Mouse (Mus musculus): ENCODE results near the gene Ankrd34b. TPM values are rescaled to one million over a fixed set of nuclear protein-coding genes. Genes with fewer than 3 reads are reported as not detected.

Gene Ankrd34b
- polyA plus RNA-seq, 1 experiment from 2014 or later, result 0.09 TPM

GRCm38 (mm10) chr13:92410486-92410885, 15.2 kb upstream of the Ankrd34b start:
- no peak for ATAC-seq

GRCm38 (mm10) chr13:92419630-92420029, 6.1 kb upstream of the Ankrd34b start:
- H3K27me3 ChIP-seq (replicated peaks; ENCODE audit: control insufficient read depth, insufficient read depth, low read length), result peaks cover 11% of the 10 kb centered on the region; the same call in 1 of the 2 replicates
- H3K4me1 ChIP-seq (replicated peaks; ENCODE audit: control insufficient read depth, insufficient read depth, low read length), result no peaks in the 10 kb centered on the region
- no peak for TF ChIP-seq CTCF (IDR thresholded peaks at IDR 0.05; ENCODE audit: low read depth)
- ATAC-seq, result no peak
- H3K4me2 ChIP-seq (replicated peaks; ENCODE audit: low read depth), result no peak overlapping the region
- H3K27ac ChIP-seq (ENCODE audit: low read depth, low read length), result no peak overlapping the region
- H3K9me3 ChIP-seq (ENCODE audit: control insufficient read depth), result no peaks in the 10 kb centered on the region
- 83% methylated on average over 11 of the region's 11 CpGs for WGBS
- H3K36me3 ChIP-seq (ENCODE audit: control insufficient read depth, insufficient read depth), result no peaks in the 10 kb centered on the region
- no peak overlapping the region for H3K9ac ChIP-seq (ENCODE audit: low read depth, low read length)
- H3K4me3 ChIP-seq (ENCODE audit: low read depth, low read length), result no peak overlapping the region

More at GRCm38 (mm10) chr13:92410486-92410885, 15.2 kb upstream of the Ankrd34b start:
- no peaks in the 10 kb centered on the region for H3K36me3 ChIP-seq (ENCODE audit: control insufficient read depth, insufficient read depth)
- H3K9me3 ChIP-seq (ENCODE audit: control insufficient read depth), result no peaks in the 10 kb centered on the region
- H3K9ac ChIP-seq (ENCODE audit: low read depth, low read length), result no peak overlapping the region
- no peak for TF ChIP-seq CTCF (IDR thresholded peaks at IDR 0.05; ENCODE audit: low read depth)
- no peak overlapping the region for H3K4me2 ChIP-seq (replicated peaks; ENCODE audit: low read depth)
- no peak overlapping the region for H3K27ac ChIP-seq (ENCODE audit: low read depth, low read length)
- H3K4me3 ChIP-seq (ENCODE audit: low read depth, low read length), result no peak overlapping the region
- WGBS, result 79% methylated on average over 2 of the region's 2 CpGs
- no peaks in the 10 kb centered on the region for H3K4me1 ChIP-seq (replicated peaks; ENCODE audit: control insufficient read depth, insufficient read depth, low read length)
- H3K27me3 ChIP-seq (replicated peaks; ENCODE audit: control insufficient read depth, insufficient read depth, low read length), result no peaks in the 10 kb centered on the region

- no peak for TF ChIP-seq CTCF (IDR thresholded peaks at IDR 0.05; ENCODE audit: low read depth)
- peaks cover 44% of the 10 kb centered on the region for H3K27me3 ChIP-seq (replicated peaks; ENCODE audit: control insufficient read depth, insufficient read depth, low read length)
- H3K9me3 ChIP-seq (ENCODE audit: control insufficient read depth), result no peaks in the 10 kb centered on the region
- no peaks in the 10 kb centered on the region for H3K36me3 ChIP-seq (ENCODE audit: control insufficient read depth, insufficient read depth)
- H3K4me3 ChIP-seq (ENCODE audit: low read depth, low read length), result no peak overlapping the region
- no peak overlapping the region for H3K9ac ChIP-seq (ENCODE audit: low read depth, low read length)
- WGBS, result 47% methylated on average over 3 of the region's 3 CpGs
- H3K27ac ChIP-seq (ENCODE audit: low read depth, low read length), result no peak overlapping the region
- H3K4me2 ChIP-seq (replicated peaks; ENCODE audit: low read depth), result no peak overlapping the region
- H3K4me1 ChIP-seq (replicated peaks; ENCODE audit: control insufficient read depth, insufficient read depth, low read length), result 0 out of 2 replicates have a peak, but pooled peaks cover 3% of the 10 kb centered on the region
- no peak for ATAC-seq
Measured at GRCm38 (mm10) chr13:92423711-92424110, 2.0 kb upstream of the Ankrd34b start.

- ATAC-seq, result no peak; the same call in 1 of the 2 replicates
- TF ChIP-seq CTCF (IDR thresholded peaks at IDR 0.05; ENCODE audit: low read depth), result no peak
- Histone ChIP-seq H3K4me2 (replicated peaks; ENCODE audit: low read depth) (peak overlapping the region; percentile 92), H3K27ac (ENCODE audit: low read depth, low read length) (no peak overlapping the region), H3K4me1 (replicated peaks; ENCODE audit: control insufficient read depth, insufficient read depth, low read length) (0 out of 2 replicates have a peak, but pooled peaks cover 3% of the 10 kb centered on the region), H3K27me3 (replicated peaks; ENCODE audit: control insufficient read depth, insufficient read depth, low read length) (peaks cover 44% of the 10 kb centered on the region), H3K4me3 (ENCODE audit: low read depth, low read length) (peak overlapping the region; percentile 54), H3K36me3 (ENCODE audit: control insufficient read depth, insufficient read depth) (no peaks in the 10 kb centered on the region), H3K9me3 (ENCODE audit: control insufficient read depth) (no peaks in the 10 kb centered on the region), H3K9ac (ENCODE audit: low read depth, low read length) (0 out of 2 replicates have a peak overlapping the region, but pooled peaks have one; percentile 3)
- under 1% methylated on average over 89 of the region's 92 CpGs for whole genome bisulfite sequencing
Measured at GRCm38 (mm10) chr13:92426294-92427051, 777 bp downstream of the Ankrd34b start.

- no peak overlapping the region for H3K27ac ChIP-seq (ENCODE audit: low read depth, low read length)
- TF ChIP-seq CTCF (IDR thresholded peaks at IDR 0.05; ENCODE audit: low read depth), result no peak
- H3K27me3 ChIP-seq (replicated peaks; ENCODE audit: control insufficient read depth, insufficient read depth, low read length), result peaks cover 44% of the 10 kb centered on the region
- no peak overlapping the region for H3K9ac ChIP-seq (ENCODE audit: low read depth, low read length)
- WGBS, result 39% methylated on average over 4 of the region's 4 CpGs
- H3K4me1 ChIP-seq (replicated peaks; ENCODE audit: control insufficient read depth, insufficient read depth, low read length), result 0 out of 2 replicates have a peak, but pooled peaks cover 3% of the 10 kb centered on the region
- no peaks in the 10 kb centered on the region for H3K9me3 ChIP-seq (ENCODE audit: control insufficient read depth)
- no peak for ATAC-seq
- H3K4me3 ChIP-seq (ENCODE audit: low read depth, low read length), result no peak overlapping the region
- no peak overlapping the region for H3K4me2 ChIP-seq (replicated peaks; ENCODE audit: low read depth)
- H3K36me3 ChIP-seq (ENCODE audit: control insufficient read depth, insufficient read depth), result no peaks in the 10 kb centered on the region
Measured at GRCm38 (mm10) chr13:92427351-92427855, 1.7 kb downstream of the Ankrd34b start.

GRCm38 (mm10) chr13:92438656-92439055, 13.0 kb downstream of the Ankrd34b start:
- Histone ChIP-seq H3K4me1 (replicated peaks; ENCODE audit: control insufficient read depth, insufficient read depth, low read length) (no peaks in the 10 kb centered on the region), H3K27ac (ENCODE audit: low read depth, low read length) (no peak overlapping the region), H3K36me3 (ENCODE audit: control insufficient read depth, insufficient read depth) (no peaks in the 10 kb centered on the region), H3K9ac (ENCODE audit: low read depth, low read length) (no peak overlapping the region), H3K4me3 (ENCODE audit: low read depth, low read length) (no peak overlapping the region), H3K4me2 (replicated peaks; ENCODE audit: low read depth) (no peak overlapping the region), H3K27me3 (replicated peaks; ENCODE audit: control insufficient read depth, insufficient read depth, low read length) (no peaks in the 10 kb centered on the region), H3K9me3 (ENCODE audit: control insufficient read depth) (no peaks in the 10 kb centered on the region)
- no peak for ATAC-seq
- no peak for TF ChIP-seq CTCF (IDR thresholded peaks at IDR 0.05; ENCODE audit: low read depth)
- 86% methylated on average over 10 of the region's 10 CpGs for WGBS
